Mouse (Mus musculus) limb, embryonic 11.5 days (tissue): ENCODE data around the gene Kctd13. TPM values are rescaled to one million over a fixed set of nuclear protein-coding genes. Genes with fewer than 3 reads are reported as not detected.
A peak's percentile ranks its signal among the peaks of the same experiment; 100 is the strongest.
"Not testable (repeated sequence)": the region's sequence is repeated elsewhere in the genome, so short reads cannot be mapped to it uniquely, and the experiment has no call there.

Experiments
- ATAC-seq: fragments of 200-750 bp; cut with Nextera tagmentation; 2 replicates; pipeline ENCODE4 v1.8.0; 2017; ENCODE audit warnings: low read depth; ENCODE audit not compliant: insufficient number of reproducible peaks, low FRiP score, low TSS enrichment
- DNase-seq: peaks from one replicate; pipeline ENCODE4 v3.0.0-alpha.2; 2015; ENCODE audit warnings: low spot score
- H3K27ac ChIP-seq: fragments of 300-500 bp; sonication (generic); replicated peaks from 2 replicates; pipeline ENCODE4 v1.5.1; 2014; ENCODE audit warnings: low read depth, mild to moderate bottlenecking, low read length
- H3K27me3 ChIP-seq: fragments of 300-500 bp; sonication (generic); 2 replicates; pipeline ENCODE4 v1.6.1; 2014; ENCODE audit warnings: mild to moderate bottlenecking, low read length, mixed read lengths; ENCODE audit not compliant: control insufficient read depth, insufficient read depth
- H3K36me3 ChIP-seq: fragments of 300-500 bp; sonication (generic); 2 replicates; pipeline ENCODE4 v1.6.1; 2014; ENCODE audit warnings: mild to moderate bottlenecking, low read length, moderate library complexity, mixed read lengths; ENCODE audit not compliant: control insufficient read depth, insufficient read depth
- H3K4me1 ChIP-seq: fragments of 300-500 bp; sonication (generic); 2 replicates; pipeline ENCODE4 v1.6.1; 2014; ENCODE audit warnings: low read length, mixed read lengths; ENCODE audit not compliant: control insufficient read depth, insufficient read depth
- H3K4me2 ChIP-seq: fragments of 300-500 bp; sonication (generic); 2 replicates; pipeline ENCODE4 v1.6.1; 2014; ENCODE audit warnings: low read depth, mild to moderate bottlenecking, moderate library complexity; ENCODE audit not compliant: severe bottlenecking
- H3K4me3 ChIP-seq: fragments of 300-500 bp; sonication (generic); 2 replicates; pipeline ENCODE4 v1.5.1; 2014; ENCODE audit warnings: low read depth, low read length
- H3K9ac ChIP-seq: fragments of 300-500 bp; sonication (generic); 2 replicates; pipeline ENCODE4 v1.6.1; 2014; ENCODE audit warnings: mild to moderate bottlenecking, low read length
- H3K9me3 ChIP-seq: fragments of 300-500 bp; sonication (generic); 2 replicates; pipeline ENCODE4 v1.6.1; 2016; ENCODE audit warnings: low read length; ENCODE audit not compliant: control insufficient read depth
- WGBS: fragments of 180-500 bp; shearing (Covaris S2); extraction: QIAGEN DNeasy Blood & Tissue Kit; methylation state at CpG from one replicate; pipeline ENCODE4 v1.1.7; 2014; 5-methylcytosine and 5-hydroxymethylcytosine counted together
- polyA plus RNA-seq: library from polyadenylated mRNA; unstranded; fragments of >200 nt; fragmentation: Nextera tagmentation; extraction: Ambion mirVana; gene quantifications from 2 replicates; pipeline ENCODE4 v1.2.1, GENCODE M21; 2014

Gene Kctd13
- polyA plus RNA-seq, 1 experiment from 2014 or later, result 17.5 TPM

DNA sequence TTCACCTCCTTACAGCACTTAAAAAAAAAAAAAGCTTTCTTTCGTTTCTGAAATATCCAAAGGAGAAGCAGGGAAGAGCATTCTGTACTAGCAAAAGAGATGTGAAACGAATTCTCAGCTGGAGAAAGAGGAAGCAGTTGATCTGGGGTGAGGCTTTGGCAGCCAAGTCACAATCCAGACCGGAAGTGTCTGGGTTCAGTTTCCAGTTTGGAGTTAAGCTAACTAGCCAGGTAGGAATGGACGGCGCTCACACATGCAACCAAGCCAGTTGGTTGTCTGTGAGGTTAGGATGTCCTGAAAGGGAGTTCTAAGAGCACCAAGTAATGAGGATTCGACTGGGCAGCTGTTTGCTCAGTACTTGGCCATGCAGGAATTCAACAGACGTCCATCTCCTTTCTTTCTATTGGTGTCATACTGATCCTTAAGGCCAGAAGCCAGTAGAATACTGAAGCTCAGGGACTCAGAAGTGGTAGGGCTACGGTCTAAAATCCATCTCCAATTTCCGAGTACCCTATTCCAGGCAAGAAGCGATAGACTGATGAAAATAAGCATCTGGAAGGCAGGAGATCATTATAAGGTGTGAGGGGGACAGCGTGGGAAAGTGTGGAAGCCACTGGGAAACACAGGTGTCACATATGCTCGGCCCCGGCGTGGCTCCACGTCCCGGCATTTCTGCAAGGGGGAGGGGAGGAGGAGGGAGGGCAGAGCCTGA is 31.1 kb upstream of the Kctd13 start:
- no peaks in the 10 kb centered on the region for H3K27me3 ChIP-seq
- 27% methylated on average over 16 of the region's 16 CpGs for WGBS
- H3K27ac ChIP-seq, result no peak overlapping the region
- no peak for ATAC-seq
- no peak for DNase-seq
- no peaks in the 10 kb centered on the region for H3K36me3 ChIP-seq
- H3K9ac ChIP-seq, result peak overlapping the region; percentile 61
- H3K4me3 ChIP-seq, result peak overlapping the region; percentile 50
- peak overlapping the region; percentile 62 for H3K4me2 ChIP-seq
- H3K4me1 ChIP-seq, result no peaks in the 10 kb centered on the region; the same call in 1 of the 2 replicates
- H3K9me3 ChIP-seq, result no peaks in the 10 kb centered on the region

DNA sequence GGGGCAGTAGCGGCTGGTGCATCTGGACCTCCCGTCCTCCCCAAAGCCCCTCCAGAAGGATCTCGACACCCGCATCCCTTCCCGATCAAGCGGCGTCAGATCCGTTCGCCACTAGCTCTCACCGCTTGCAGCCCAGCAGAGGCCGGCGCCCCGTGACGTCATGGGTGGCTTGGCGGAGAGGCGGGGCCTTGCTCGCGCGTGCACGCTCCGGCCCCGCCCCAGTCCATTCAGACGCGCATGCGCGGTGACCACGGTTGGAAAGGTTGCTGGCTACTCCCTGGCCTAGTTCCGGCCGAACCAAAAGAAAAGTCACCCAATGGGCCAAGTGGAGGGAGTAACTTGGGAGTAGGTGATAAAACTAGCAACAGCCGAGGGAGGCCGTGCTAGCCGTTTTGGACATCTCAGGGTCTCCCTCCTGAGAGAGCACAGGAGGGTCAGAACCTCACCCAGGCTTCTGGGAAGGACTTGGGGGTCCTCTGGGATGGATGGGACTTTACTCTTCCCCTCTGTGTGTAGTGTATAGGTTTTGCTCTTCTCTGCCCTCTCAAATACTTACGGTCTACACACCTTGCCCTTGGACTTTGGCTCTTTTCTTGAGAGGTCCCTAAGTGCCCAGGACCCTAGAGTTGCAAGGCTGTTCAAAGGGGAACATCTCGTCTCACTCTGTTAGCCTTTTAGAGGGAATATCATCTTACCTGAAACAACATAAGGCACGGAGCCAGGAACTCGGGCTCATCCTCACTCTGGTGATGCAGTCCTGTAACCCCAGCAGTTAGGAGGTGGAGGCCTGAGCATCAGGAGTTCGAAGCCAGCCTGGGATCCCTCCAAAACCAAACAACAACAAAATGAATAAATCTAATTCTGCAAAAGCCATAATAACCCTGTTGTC is 30.3 kb upstream of the Kctd13 start:
- no peaks in the 10 kb centered on the region; the same call in 1 of the 2 replicates for H3K4me1 ChIP-seq
- H3K4me3 ChIP-seq, result peak overlapping the region; percentile 50
- peak overlapping the region; percentile 33; the same call in 1 of the 2 replicates for H3K27ac ChIP-seq
- H3K4me2 ChIP-seq, result peak overlapping the region; percentile 62
- no peaks in the 10 kb centered on the region for H3K9me3 ChIP-seq
- peak overlapping the region; percentile 61 for H3K9ac ChIP-seq
- no peaks in the 10 kb centered on the region for H3K27me3 ChIP-seq
- DNase-seq (peak; percentile 99), ATAC-seq (peak; percentile 87)
- no peaks in the 10 kb centered on the region for H3K36me3 ChIP-seq
- WGBS, result 12% methylated on average over 37 of the region's 37 CpGs

DNA sequence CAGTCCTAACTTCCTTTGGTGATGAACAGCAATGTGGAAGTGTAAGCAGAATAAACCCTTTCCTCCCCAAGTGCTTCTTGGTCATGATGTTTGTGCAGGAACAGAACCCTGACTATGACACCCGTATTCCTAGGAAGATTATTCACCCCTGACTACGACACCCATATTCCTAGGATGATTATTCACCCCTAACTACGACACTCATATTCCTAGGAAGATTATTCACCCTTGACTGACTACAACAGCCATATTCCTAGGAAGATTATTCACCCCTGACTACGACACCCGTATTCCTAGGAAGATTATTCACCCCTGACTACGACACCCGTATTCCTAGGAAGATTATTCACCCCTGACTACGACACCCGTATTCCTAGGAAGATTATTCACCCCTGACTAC is 28.9 kb upstream of the Kctd13 start:
- H3K4me1 ChIP-seq, H3K36me3 ChIP-seq, DNase-seq, H3K4me3 ChIP-seq, H3K9me3 ChIP-seq, H3K27me3 ChIP-seq, H3K27ac ChIP-seq, H3K4me2 ChIP-seq, H3K9ac ChIP-seq, ATAC-seq: not testable (repeated sequence)
- 91% methylated on average over 7 of the region's 9 CpGs for WGBS

DNA sequence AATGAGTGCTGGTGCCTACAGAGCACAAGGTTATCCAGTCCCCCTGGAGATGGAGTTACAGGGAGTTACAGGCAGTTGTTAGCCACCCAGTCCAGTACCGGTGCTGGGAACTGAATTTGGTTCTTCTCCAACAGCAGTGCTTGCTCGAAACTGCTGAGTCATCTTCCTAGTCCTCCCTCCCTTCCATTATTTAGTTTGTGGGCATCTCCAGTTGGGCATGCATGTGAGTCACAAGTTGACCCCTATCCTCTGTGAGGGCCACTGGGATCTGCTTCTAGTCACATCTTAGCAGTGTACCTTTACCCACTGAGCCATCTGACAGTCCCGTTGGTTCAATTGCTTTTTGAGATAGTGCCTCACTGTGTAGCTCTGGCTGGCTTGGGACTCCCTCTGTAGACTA is 23.1 kb upstream of the Kctd13 start:
- no peaks in the 10 kb centered on the region for H3K27me3 ChIP-seq
- WGBS, result 73% methylated on average over 3 of the region's 3 CpGs
- no peak overlapping the region for H3K4me2 ChIP-seq
- H3K27ac ChIP-seq, result no peak overlapping the region
- DNase-seq, result no peak
- H3K36me3 ChIP-seq, result no peaks in the 10 kb centered on the region
- no peak for ATAC-seq
- no peak overlapping the region for H3K4me3 ChIP-seq
- H3K9me3 ChIP-seq, result no peaks in the 10 kb centered on the region
- no peaks in the 10 kb centered on the region for H3K4me1 ChIP-seq
- no peak overlapping the region for H3K9ac ChIP-seq

DNA sequence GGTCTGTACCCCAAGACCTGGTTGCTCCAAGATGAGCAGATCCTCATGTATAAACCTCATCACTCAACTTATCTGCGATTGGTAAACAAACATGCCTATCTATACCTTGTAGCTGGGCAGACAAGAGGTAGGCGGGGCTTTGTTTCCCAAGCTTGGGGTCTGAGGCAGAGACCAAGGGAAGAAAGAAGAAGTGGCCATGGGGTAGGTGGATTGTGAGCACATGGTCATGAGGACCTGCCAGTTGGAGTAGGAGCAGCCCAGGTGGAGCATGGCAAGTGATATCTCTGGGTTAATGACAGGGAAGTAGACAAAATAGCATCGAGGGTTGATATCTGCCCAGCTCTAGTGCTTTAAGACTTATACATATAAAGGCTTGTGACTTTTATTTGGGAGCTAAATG is 13.8 kb upstream of the Kctd13 start:
- H3K36me3 ChIP-seq, result no peaks in the 10 kb centered on the region
- no peaks in the 10 kb centered on the region for H3K27me3 ChIP-seq
- H3K4me2 ChIP-seq, result no peak overlapping the region
- no peak overlapping the region for H3K9ac ChIP-seq
- no peaks in the 10 kb centered on the region for H3K9me3 ChIP-seq
- ATAC-seq (no peak), DNase-seq (no peak)
- H3K4me3 ChIP-seq, result no peak overlapping the region
- no peaks in the 10 kb centered on the region for H3K4me1 ChIP-seq
- no peak overlapping the region for H3K27ac ChIP-seq
- WGBS, result 92% methylated on average over 3 of the region's 3 CpGs

DNA sequence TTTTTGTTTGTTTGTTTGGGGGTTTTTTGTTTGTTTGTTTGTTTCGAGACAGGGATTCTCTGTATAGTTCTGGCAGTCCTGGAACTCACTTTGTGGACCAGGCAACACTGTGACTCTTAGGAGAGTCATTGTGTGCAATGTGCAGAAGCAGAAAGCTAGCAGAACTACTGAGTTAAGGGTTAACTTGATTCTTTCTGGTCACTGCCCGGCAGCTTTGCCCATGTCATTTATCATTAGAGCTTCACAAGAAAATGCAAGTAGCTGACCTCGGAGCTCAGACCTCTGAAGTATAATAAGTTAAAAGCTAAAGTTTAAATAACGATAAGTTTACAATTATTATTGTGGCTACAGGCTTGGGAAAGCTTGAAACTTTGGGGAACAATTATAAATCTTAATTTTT is 10.3 kb upstream of the Kctd13 start:
- not testable (repeated sequence) for ATAC-seq, H3K9ac ChIP-seq, H3K4me3 ChIP-seq, H3K4me2 ChIP-seq, H3K4me1 ChIP-seq, DNase-seq, H3K27me3 ChIP-seq, H3K9me3 ChIP-seq, H3K36me3 ChIP-seq, H3K27ac ChIP-seq
- whole genome bisulfite sequencing, result 35% methylated on average over 4 of the region's 4 CpGs

DNA sequence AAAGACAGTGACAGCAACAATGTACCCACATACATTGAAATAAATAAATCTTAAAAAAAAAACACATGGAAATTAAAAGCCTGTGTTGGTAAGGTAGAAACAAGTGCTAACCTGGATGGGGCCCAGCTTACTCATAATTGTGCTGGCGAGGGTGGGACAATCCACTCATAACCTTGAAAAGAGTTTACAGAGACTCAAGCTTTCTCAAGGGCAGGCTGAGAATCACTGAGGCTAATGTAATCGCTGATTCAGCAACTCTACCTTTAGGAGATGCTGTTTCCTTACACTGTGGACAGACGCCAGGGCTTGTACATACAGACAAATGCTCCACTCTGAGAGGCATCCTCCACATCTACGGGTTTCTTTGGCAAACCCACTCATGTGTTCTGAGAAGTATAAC is 8.7 kb upstream of the Kctd13 start:
- no peak for ATAC-seq
- no peak overlapping the region for H3K9ac ChIP-seq
- H3K4me3 ChIP-seq, result no peak overlapping the region
- H3K27me3 ChIP-seq, result no peaks in the 10 kb centered on the region
- no peak overlapping the region for H3K4me2 ChIP-seq
- H3K4me1 ChIP-seq, result no peaks in the 10 kb centered on the region
- no peaks in the 10 kb centered on the region for H3K36me3 ChIP-seq
- WGBS, result 86% methylated on average over 4 of the region's 4 CpGs
- no peak for DNase-seq
- no peaks in the 10 kb centered on the region for H3K9me3 ChIP-seq
- H3K27ac ChIP-seq, result no peak overlapping the region

DNA sequence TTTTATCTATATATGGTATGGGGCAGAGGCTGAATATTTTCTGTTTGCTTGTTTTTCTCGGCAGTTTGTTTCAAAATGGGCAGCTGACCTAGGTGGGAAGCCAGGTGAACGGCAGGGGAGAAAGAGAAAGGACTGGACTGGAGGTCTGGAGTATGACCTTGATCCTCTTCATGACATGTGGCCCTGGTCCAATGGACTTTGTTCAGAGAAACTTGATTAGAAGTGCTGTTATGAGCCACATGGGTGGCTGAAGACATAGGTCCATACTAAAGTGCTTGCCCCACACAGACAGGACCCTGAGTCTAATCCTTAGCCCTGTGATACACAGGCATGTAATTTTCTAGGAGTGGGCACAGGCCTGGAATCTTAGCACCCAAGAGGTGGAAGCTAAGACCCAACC is 7.1 kb upstream of the Kctd13 start:
- Histone ChIP-seq H3K9ac (no peak overlapping the region), H3K36me3 (no peaks in the 10 kb centered on the region), H3K4me3 (no peak overlapping the region), H3K27ac (no peak overlapping the region), H3K4me2 (no peak overlapping the region), H3K9me3 (no peaks in the 10 kb centered on the region), H3K27me3 (no peaks in the 10 kb centered on the region), H3K4me1 (no peaks in the 10 kb centered on the region)
- ATAC-seq, result no peak
- 80% methylated on average over 2 of the region's 2 CpGs for WGBS
- no peak for DNase-seq
